Mouse (Mus musculus): ENCODE measurements around the gene Alpi.

The Alpi gene

GRCm38 (mm10) chr1:87059042-87059665 lies 42.3 kb downstream of the Alpi start:
- DNase-seq, result no peak

DNA sequence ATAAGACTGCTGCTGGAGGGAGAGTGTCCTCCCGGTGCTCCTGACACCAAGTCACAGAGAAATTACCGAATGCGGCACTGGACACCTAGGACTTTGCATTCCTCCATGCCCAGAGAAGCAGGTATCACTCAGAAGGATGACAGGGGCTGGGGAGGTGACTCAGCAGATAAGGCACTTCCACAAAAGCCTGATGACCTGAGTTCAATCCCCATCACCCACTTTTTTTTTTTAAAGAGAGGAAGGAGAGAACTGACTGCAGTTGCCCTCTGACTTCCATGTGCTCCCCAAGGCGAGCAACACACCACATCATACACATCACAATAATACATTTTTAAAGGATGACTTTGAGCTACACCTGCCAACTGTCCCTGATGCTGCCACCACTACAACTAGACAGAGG lies 44.3 kb downstream of the Alpi start:
- no peak for DNase-seq

DNA sequence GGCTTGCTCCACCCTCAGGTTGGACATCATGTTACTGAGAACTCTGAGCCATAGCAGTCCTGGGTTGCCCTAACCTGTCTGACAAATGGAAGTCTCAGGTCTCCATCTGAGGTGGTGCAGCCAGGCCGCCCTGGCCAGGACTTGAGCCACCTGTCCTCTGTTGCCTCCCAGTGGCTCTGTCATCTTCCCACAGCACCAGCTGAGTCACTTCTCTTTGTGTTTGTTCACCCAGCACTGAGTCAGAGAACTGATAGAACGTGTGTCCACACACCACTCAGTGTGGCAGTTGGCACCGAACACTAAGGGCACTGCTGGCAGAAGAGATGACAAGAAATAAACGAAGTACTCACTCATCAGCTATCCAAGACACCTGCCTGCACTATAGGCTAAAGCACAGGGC lies 50.0 kb downstream of the Alpi start:
- DNase-seq, result no peak

DNA sequence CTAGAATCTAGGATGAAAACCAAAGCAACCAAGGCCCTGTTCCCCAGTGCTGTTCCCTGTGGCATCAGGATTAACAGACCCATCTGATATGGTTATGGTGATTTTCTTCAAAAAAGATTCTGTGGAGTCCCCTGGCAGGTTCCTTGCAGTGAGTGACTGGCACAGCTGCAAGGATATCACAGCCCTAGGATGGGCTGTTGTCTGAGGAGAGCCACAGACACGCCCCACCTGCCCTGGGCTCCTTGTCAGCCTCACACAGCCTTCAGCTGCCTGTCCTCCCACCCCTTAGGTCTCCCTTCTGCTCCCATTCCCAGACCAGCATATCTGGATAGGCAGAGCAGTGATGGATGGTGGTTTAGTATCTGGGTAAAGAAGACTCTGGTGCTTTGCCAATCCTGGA lies 50.7 kb downstream of the Alpi start:
- DNase-seq, result no peak

- DNase-seq, result no peak
Measured at GRCm38 (mm10) chr1:87050072-87050471, 51.3 kb downstream of the Alpi start.
